Mouse (Mus musculus) left cerebral cortex, postnatal 14 days (tissue): ENCODE results near the gene Slit3. TPM values are rescaled to one million over a fixed set of nuclear protein-coding genes. Genes with fewer than 3 reads are reported as not detected.
A peak's percentile ranks its signal among the peaks of the same experiment; 100 is the strongest.

Experiments
- DNase-seq, 2 experiments: peaks; one replicate each; pipeline ENCODE4 v3.0.0; 2021 to 2022; ENCODE audit warnings: low spot score in 2 of 2, mixed read lengths in 1 of 2
- intact Hi-C: fragments of 180-260 bp; cut with DNase I; formaldehyde crosslinking; loops from one replicate; pipeline ENCODE4 v1.15.1; 2025
- total RNA-seq, 2 experiments: library from RNA; stranded (reverse); gene quantifications; 2 replicates each; pipeline ENCODE4 v1.2.3; 2021

The Slit3 gene
- total RNA-seq, 2 experiments from 2014 or later = 58.3 to 58.6 TPM

GRCm38 (mm10) chr11:35569126-35569916 is 448.3 kb downstream of the Slit3 start:
- DNase-seq = no peak
- intact Hi-C loops = no loop called here

- intact Hi-C loops = no loop called here
- DNase-seq = no peak
These were observed 448.9 kb downstream of the Slit3 start for GRCm38 (mm10) chr11:35569957-35570356.

GRCm38 (mm10) chr11:35571910-35572309 is 450.9 kb downstream of the Slit3 start:
- no peak for DNase-seq
- intact Hi-C loops = no loop called here

GRCm38 (mm10) chr11:35578796-35579195 is 457.8 kb downstream of the Slit3 start:
- no peak for DNase-seq
- intact Hi-C loops = no loop called here

GRCm38 (mm10) chr11:35582591-35582990 is 461.6 kb downstream of the Slit3 start:
- DNase-seq = no peak
- intact Hi-C loops = no loop called here

GRCm38 (mm10) chr11:35583633-35584032 is 462.6 kb downstream of the Slit3 start:
- intact Hi-C loops = no loop called here
- no peak for DNase-seq

- intact Hi-C loops = no loop called here
- peak; percentile 68 to 79 for DNase-seq
These were observed 466.3 kb downstream of the Slit3 start for GRCm38 (mm10) chr11:35587174-35587959.

- DNase-seq = no peak
- intact Hi-C loops = no loop called here
These were observed 468.9 kb downstream of the Slit3 start for GRCm38 (mm10) chr11:35589892-35590291.

- intact Hi-C loops = no loop called here
- no peak for DNase-seq
These were observed 472.4 kb downstream of the Slit3 start for GRCm38 (mm10) chr11:35593146-35594034.

- intact Hi-C loops = no loop called here
- no peak for DNase-seq
These were observed 475.0 kb downstream of the Slit3 start for GRCm38 (mm10) chr11:35596064-35596463.

GRCm38 (mm10) chr11:35597882-35598281 is 476.9 kb downstream of the Slit3 start:
- DNase-seq = no peak
- intact Hi-C loops = no loop called here

- DNase-seq = no peak
- intact Hi-C loops = no loop called here
These were observed 477.7 kb downstream of the Slit3 start for GRCm38 (mm10) chr11:35598732-35599131.

GRCm38 (mm10) chr11:35601652-35602240 is 480.7 kb downstream of the Slit3 start:
- intact Hi-C loops = no loop called here
- DNase-seq = no peak

GRCm38 (mm10) chr11:35602586-35602985 is 481.6 kb downstream of the Slit3 start:
- DNase-seq = no peak
- intact Hi-C loops = no loop called here

GRCm38 (mm10) chr11:35603946-35604345 is 482.9 kb downstream of the Slit3 start:
- intact Hi-C loops = no loop called here
- peak in 1 of 2 experiments; percentile 36 for DNase-seq

GRCm38 (mm10) chr11:35604848-35605790 is 484.1 kb downstream of the Slit3 start:
- intact Hi-C loops = no loop called here
- DNase-seq = no peak

- peak; percentile 46 to 70 for DNase-seq
- intact Hi-C loops = no loop called here
These were observed 486.2 kb downstream of the Slit3 start for GRCm38 (mm10) chr11:35607191-35607590.

GRCm38 (mm10) chr11:35608794-35609193 is 487.8 kb downstream of the Slit3 start:
- intact Hi-C loops = no loop called here
- DNase-seq = no peak
